Mouse (Mus musculus) liver, embryonic 14.5 days (tissue): ENCODE results near the gene Mup21. TPM values are rescaled to one million over a fixed set of nuclear protein-coding genes. Genes with fewer than 3 reads are reported as not detected.
"Not testable (repeated sequence)": the region's sequence is repeated elsewhere in the genome, so short reads cannot be mapped to it uniquely, and the experiment has no call there.

Experiments used
- ATAC-seq: fragments of 200-750 bp; cut with Nextera tagmentation; 2 replicates; pipeline ENCODE4 v1.8.0; 2017; ENCODE audit warnings: moderate number of reproducible peaks, mild to moderate bottlenecking, moderate library complexity; ENCODE audit not compliant: insufficient read depth
- DNase-seq, 3 experiments: peaks; one replicate each; pipeline ENCODE4 v3.0.0-alpha.2; 2012 to 2013; ENCODE audit warnings: low read depth in 3 of 3, low spot score in 3 of 3
- H3K27ac ChIP-seq: fragments of 300-500 bp; sonication (generic); 2 replicates; pipeline ENCODE4 v1.5.1; 2014; ENCODE audit warnings: moderate library complexity, mild to moderate bottlenecking, control low read depth, inconsistent platforms
- H3K27me3 ChIP-seq: fragments of 300-500 bp; sonication (generic); 2 replicates; pipeline ENCODE4 v1.6.1; 2014; ENCODE audit warnings: mild to moderate bottlenecking, low read length, moderate library complexity; ENCODE audit not compliant: control insufficient read depth, insufficient read depth
- H3K36me3 ChIP-seq: fragments of 300-500 bp; sonication (generic); replicated peaks from 2 replicates; pipeline ENCODE4 v1.6.1; 2014; ENCODE audit warnings: low read depth; ENCODE audit not compliant: control insufficient read depth, insufficient read depth
- H3K4me1 ChIP-seq, 2 experiments: fragments of 200-500 bp in 1 of 2; fragments of 300-500 bp in 1 of 2; sonication (generic) in 1 of 2; replicated peaks; 2 replicates each; pipeline ENCODE4 v1.6.1; 2012 to 2014; ENCODE audit warnings: antibody characterized with exemption in 1 of 2, inconsistent platforms in 1 of 2, low read length in 1 of 2; ENCODE audit not compliant: control insufficient read depth in 2 of 2, insufficient read depth in 2 of 2
- H3K4me2 ChIP-seq: fragments of 300-500 bp; sonication (generic); 2 replicates; pipeline ENCODE4 v1.6.1; 2014; ENCODE audit warnings: low read depth, mild to moderate bottlenecking, control low read depth, moderate library complexity
- H3K4me3 ChIP-seq, 2 experiments: fragments of 200-500 bp in 1 of 2; fragments of 300-500 bp in 1 of 2; sonication (generic) in 1 of 2; 2 replicates each; pipeline ENCODE4 v1.5.1; 2012 to 2014; ENCODE audit warnings: low read depth in 2 of 2, low read length in 2 of 2, mild to moderate bottlenecking in 2 of 2, control low read depth in 1 of 2, inconsistent platforms in 1 of 2, moderate library complexity in 1 of 2; ENCODE audit not compliant: insufficient read depth in 1 of 2
- H3K9ac ChIP-seq: fragments of 300-500 bp; sonication (generic); replicated peaks from 2 replicates; pipeline ENCODE4 v1.6.1; 2014; ENCODE audit warnings: mild to moderate bottlenecking, control low read depth, moderate library complexity
- H3K9me3 ChIP-seq: fragments of 300-500 bp; sonication (generic); 2 replicates; pipeline ENCODE4 v1.6.1; 2016; ENCODE audit warnings: low read length, mixed read lengths; ENCODE audit not compliant: control insufficient read depth
- CTCF ChIP-seq: IDR thresholded peaks from 2 replicates; pipeline ENCODE4 v1.5.1; 2016; ENCODE audit warnings: antibody characterized with exemption, low read depth, control low read depth
- EP300 ChIP-seq: IDR thresholded peaks from 2 replicates; pipeline ENCODE4 v1.6.1; 2016; ENCODE audit warnings: antibody characterized with exemption, low read depth
- WGBS: fragments of 180-500 bp; shearing (Covaris S2); extraction: QIAGEN DNeasy Blood & Tissue Kit; methylation state at CpG from one replicate; pipeline ENCODE4 v1.1.7; 2014; ENCODE audit not compliant: insufficient replicate concordance; 5-methylcytosine and 5-hydroxymethylcytosine counted together
- polyA plus RNA-seq, 2 experiments: library from polyadenylated mRNA; depleted of rRNA in 1 of 2; stranded (reverse) in 1 of 2; unstranded in 1 of 2; fragments of >200 nt; fragmentation: Nextera tagmentation in 1 of 2; extraction: Ambion mirVana in 1 of 2; gene quantifications; 2 replicates each; pipeline versions ENCODE4 v1.2.1 to v1.2.3; 2012 to 2014

The Mup21 gene
- polyA plus RNA-seq, 2 experiments: 0.06 TPM; not detected in 1

DNA sequence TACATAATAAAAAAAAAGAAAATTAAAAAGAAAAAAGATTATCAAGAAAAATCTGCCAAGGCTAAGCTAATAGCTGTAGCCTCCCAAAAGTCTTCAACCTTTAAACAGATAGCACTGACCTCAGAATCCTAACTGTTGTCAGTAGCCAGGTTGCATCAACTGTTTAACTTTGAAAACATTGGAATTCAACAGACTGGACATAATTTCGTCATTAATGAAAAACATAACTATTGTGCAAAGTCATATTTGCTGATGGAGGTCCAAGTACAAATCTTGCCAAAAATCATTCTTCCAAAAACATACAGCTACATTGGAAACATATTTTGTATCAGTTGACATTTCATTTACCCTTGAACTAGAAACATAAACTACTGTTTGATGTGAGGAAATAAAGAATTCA, 7.7 kb upstream of the Mup21 start:
- H3K4me1 ChIP-seq: no peaks in the 10 kb centered on the region
- no peak overlapping the region for H3K4me3 ChIP-seq
- DNase-seq (no peak), ATAC-seq (no peak)
- no peak overlapping the region for H3K4me2 ChIP-seq
- no peaks in the 10 kb centered on the region for H3K27me3 ChIP-seq
- WGBS: 27% methylated on average over 1 of the region's 1 CpGs
- no peaks in the 10 kb centered on the region for H3K36me3 ChIP-seq
- no peak overlapping the region for H3K27ac ChIP-seq
- H3K9ac ChIP-seq: no peak overlapping the region
- no peaks in the 10 kb centered on the region for H3K9me3 ChIP-seq
- no peak for TF ChIP-seq CTCF
- no peak for TF ChIP-seq EP300

DNA sequence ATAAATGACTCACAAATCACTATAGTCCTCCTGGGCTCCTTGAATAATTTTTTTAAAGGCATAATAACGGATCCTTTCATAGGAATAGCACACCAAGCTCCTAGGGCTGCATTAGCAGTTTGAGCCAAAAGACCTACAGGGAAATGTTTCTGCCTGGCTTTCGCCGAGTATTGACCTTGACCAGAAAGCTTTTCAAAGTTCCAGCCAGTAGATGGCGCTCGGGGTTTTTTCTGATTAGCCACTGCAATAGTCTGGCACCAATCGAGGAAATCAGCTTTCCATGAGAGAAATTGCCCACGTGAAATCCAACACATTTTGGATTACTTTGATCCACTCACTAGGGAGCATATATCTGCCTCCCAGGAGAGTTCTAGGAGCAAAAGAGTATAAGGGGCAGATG, 17.0 kb downstream of the Mup21 start:
- no peak for DNase-seq
- 54% methylated on average over 7 of the region's 7 CpGs for WGBS
- ATAC-seq: no peak

DNA sequence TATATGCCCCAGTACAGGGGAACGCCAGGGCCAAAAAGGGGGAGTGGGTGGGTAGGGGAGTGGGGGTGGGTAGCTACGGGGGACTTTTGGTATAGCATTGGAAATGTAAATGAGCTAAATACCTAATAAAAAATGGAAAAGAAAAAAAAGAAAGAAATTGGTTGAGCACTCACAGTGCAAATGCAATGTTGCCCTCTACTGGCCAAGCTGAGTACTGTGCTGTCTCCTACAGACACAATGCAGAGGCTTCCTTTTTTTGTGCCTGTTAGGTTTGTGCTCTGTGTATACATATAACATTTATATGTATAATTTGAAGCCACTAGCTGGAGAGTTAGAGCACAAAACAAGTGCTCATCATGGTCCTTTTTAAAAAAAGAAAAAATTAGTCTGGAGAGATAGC, 47.3 kb downstream of the Mup21 start:
- H3K9ac ChIP-seq, H3K9me3 ChIP-seq, H3K27me3 ChIP-seq, H3K4me3 ChIP-seq, H3K4me1 ChIP-seq, H3K4me2 ChIP-seq, ATAC-seq, H3K27ac ChIP-seq, H3K36me3 ChIP-seq, DNase-seq: not testable (repeated sequence)
- 50% methylated on average over 1 of the region's 2 CpGs for WGBS
- TF ChIP-seq CTCF: peak; percentile 59

More for the DNA sequence above, 17.0 kb downstream of the Mup21 start:
- Histone ChIP-seq H3K36me3 (no peaks in the 10 kb centered on the region), H3K27me3 (no peaks in the 10 kb centered on the region), H3K9ac (no peak overlapping the region), H3K4me3 (no peak overlapping the region), H3K9me3 (no peaks in the 10 kb centered on the region), H3K4me2 (no peak overlapping the region), H3K4me1 (no peaks in the 10 kb centered on the region), H3K27ac (no peak overlapping the region)
- TF ChIP-seq EP300 (no peak), CTCF (no peak)

Other genes with a start within 250 kb of the Mup21 start
- not detected in 2 replicates for gene Mup20, start 96.7 kb downstream of the Mup21 start, polyA plus RNA-seq (2012; rRNA removed)
- gene Mup20, start 96.7 kb downstream of the Mup21 start, polyA plus RNA-seq (2014; fragmentation: Nextera tagmentation; extraction: Ambion mirVana): not detected in 2 replicates
- not detected in 2 replicates for gene Mup3, start 63.5 kb downstream of the Mup21 start, polyA plus RNA-seq (2012; rRNA removed)
- not detected in 2 replicates for gene Mup3, start 63.5 kb downstream of the Mup21 start, polyA plus RNA-seq (2014; fragmentation: Nextera tagmentation; extraction: Ambion mirVana)
- 0.23 and 0.30 TPM in 2 replicates for gene Zfp37, start 80.2 kb upstream of the Mup21 start, polyA plus RNA-seq (2012; rRNA removed)
- gene Zfp37, start 80.2 kb upstream of the Mup21 start, polyA plus RNA-seq (2014; fragmentation: Nextera tagmentation; extraction: Ambion mirVana): 0.28 and 0.36 TPM in 2 replicates
- gene Slc31a2, start 111.7 kb upstream of the Mup21 start, polyA plus RNA-seq (2012; rRNA removed): 4.1 and 4.2 TPM in 2 replicates
- gene Slc31a2, start 111.7 kb upstream of the Mup21 start, polyA plus RNA-seq (2014; fragmentation: Nextera tagmentation; extraction: Ambion mirVana): 2.9 and 3.4 TPM in 2 replicates
- gene Fkbp15, start 209.7 kb upstream of the Mup21 start, polyA plus RNA-seq (2012; rRNA removed): 7.4 and 9.6 TPM in 2 replicates
- 9.7 and 11.2 TPM in 2 replicates for gene Fkbp15, start 209.7 kb upstream of the Mup21 start, polyA plus RNA-seq (2014; fragmentation: Nextera tagmentation; extraction: Ambion mirVana)
- 17.3 and 22.4 TPM in 2 replicates for gene Slc31a1, start 209.9 kb upstream of the Mup21 start, polyA plus RNA-seq (2012; rRNA removed)
- gene Slc31a1, start 209.9 kb upstream of the Mup21 start, polyA plus RNA-seq (2014; fragmentation: Nextera tagmentation; extraction: Ambion mirVana): 36.6 and 41.3 TPM in 2 replicates